Mouse (Mus musculus): Measurements from ENCODE around the gene Disc1.

Disc1 gene

GRCm38 (mm10) chr8:125128305-125128704 is 74.3 kb downstream of the Disc1 start:
- DNase-seq, result peak; percentile 77

GRCm38 (mm10) chr8:125130835-125131234 is 76.8 kb downstream of the Disc1 start:
- DNase-seq, result no peak

- DNase-seq, result no peak
These were observed 77.3 kb downstream of the Disc1 start for GRCm38 (mm10) chr8:125131265-125131664.

- peak; percentile 50 for DNase-seq
These were observed 79.7 kb downstream of the Disc1 start for GRCm38 (mm10) chr8:125133685-125134114.

GRCm38 (mm10) chr8:125134876-125135275 is 80.9 kb downstream of the Disc1 start:
- peak; percentile 45 for DNase-seq

GRCm38 (mm10) chr8:125139689-125140150 is 85.7 kb downstream of the Disc1 start:
- no peak for DNase-seq

GRCm38 (mm10) chr8:125140965-125141364 is 87.0 kb downstream of the Disc1 start:
- no peak for DNase-seq

- peak; percentile 57 for DNase-seq
These were observed 103.1 kb downstream of the Disc1 start for GRCm38 (mm10) chr8:125156863-125157640.

- DNase-seq, result no peak
These were observed 103.6 kb downstream of the Disc1 start for GRCm38 (mm10) chr8:125157641-125158005.

- DNase-seq, result no peak
These were observed 105.4 kb downstream of the Disc1 start for GRCm38 (mm10) chr8:125159387-125159786.

- no peak for DNase-seq
These were observed 109.5 kb downstream of the Disc1 start for GRCm38 (mm10) chr8:125163491-125163890.

GRCm38 (mm10) chr8:125163906-125164305 is 109.9 kb downstream of the Disc1 start:
- no peak for DNase-seq

GRCm38 (mm10) chr8:125165505-125166446 is 111.8 kb downstream of the Disc1 start:
- peak; percentile 70 for DNase-seq

GRCm38 (mm10) chr8:125166545-125166944 is 112.5 kb downstream of the Disc1 start:
- DNase-seq, result no peak

- no peak for DNase-seq
These were observed 113.0 kb downstream of the Disc1 start for GRCm38 (mm10) chr8:125166988-125167387.

- no peak for DNase-seq
These were observed 115.6 kb downstream of the Disc1 start for GRCm38 (mm10) chr8:125169628-125170027.

GRCm38 (mm10) chr8:125171531-125171930 is 117.5 kb downstream of the Disc1 start:
- DNase-seq, result no peak

- DNase-seq, result peak; percentile 73
These were observed 120.2 kb downstream of the Disc1 start for GRCm38 (mm10) chr8:125174237-125174636.

GRCm38 (mm10) chr8:125174851-125175250 is 120.9 kb downstream of the Disc1 start:
- no peak for DNase-seq

GRCm38 (mm10) chr8:125175661-125176060 is 121.7 kb downstream of the Disc1 start:
- no peak for DNase-seq

- DNase-seq, result no peak
These were observed 123.1 kb downstream of the Disc1 start for GRCm38 (mm10) chr8:125177091-125177490.

- DNase-seq, result no peak
These were observed 124.0 kb downstream of the Disc1 start for GRCm38 (mm10) chr8:125177958-125178357.

Measured in kidney, postnatal 10 days (tissue).